Mouse (Mus musculus) liver, embryonic 18 days (tissue): ENCODE data around the gene Gm13119. TPM values are rescaled to one million over a fixed set of nuclear protein-coding genes. Genes with fewer than 3 reads are reported as not detected.

Source experiments
- polyA plus RNA-seq: library from polyadenylated mRNA; depleted of rRNA; stranded (reverse); fragments of >200 nt; gene quantifications from 2 replicates; pipeline ENCODE4 v1.2.3, GENCODE M21; 2012; rRNA removed

The Gm13119 gene
- polyA plus RNA-seq, result not detected in 2 replicates

GRCm38 (mm10) chr4:144357642-144358041 is at the start of gene Gm13119:
Gene Gm13119 (plus strand): TSS chr4:144357942.

GRCm38 (mm10) chr4:144329949-144330348 is 27.8 kb upstream of the Gm13119 start, which contains the start of gene Gm13128:
Gene Gm13128 (plus strand): TSS chr4:144330249.

GRCm38 (mm10) chr4:144377911-144378310 is 20.2 kb downstream of the Gm13119 start, which contains the start of gene Pramef20:
Gene Pramef20 (minus strand): TSS chr4:144377933.

GRCm38 (mm10) chr4:144408290-144408689 is 50.5 kb downstream of the Gm13119 start, which contains the start of gene Pramef12:
Gene Pramef12 (minus strand): TSS chr4:144408464.

Other genes with a start within 250 kb of the Gm13119 start
- gene Oog3, start 195.3 kb upstream of the Gm13119 start, polyA plus RNA-seq, result not detected in 2 replicates
- gene Oog2, start 167.2 kb upstream of the Gm13119 start, polyA plus RNA-seq, result not detected in 2 replicates
- gene C87977, start 144.6 kb upstream of the Gm13119 start, polyA plus RNA-seq, result not detected in 2 replicates
- not detected in 2 replicates for gene Pramel5, start 77.5 kb upstream of the Gm13119 start, polyA plus RNA-seq
- not detected in 2 replicates for gene Gm13128, start 27.7 kb upstream of the Gm13119 start, polyA plus RNA-seq
- not detected in 2 replicates for gene Pramef20, start 20.0 kb downstream of the Gm13119 start, polyA plus RNA-seq
- gene Pramef12, start 50.5 kb downstream of the Gm13119 start, polyA plus RNA-seq, result not detected in 2 replicates
- gene 1700012P22Rik, start 80.8 kb downstream of the Gm13119 start, polyA plus RNA-seq, result not detected in 2 replicates
- gene Gm9944, start 95.4 kb downstream of the Gm13119 start, polyA plus RNA-seq, result not detected in 2 replicates
- not detected in 2 replicates for gene Aadacl3, start 105.8 kb downstream of the Gm13119 start, polyA plus RNA-seq
- gene 9430007A20Rik, start 161.9 kb downstream of the Gm13119 start, polyA plus RNA-seq, result not detected in 2 replicates
- gene Gm13124, start 207.2 kb downstream of the Gm13119 start, polyA plus RNA-seq, result not detected in 2 replicates